Mouse (Mus musculus): ENCODE measurements at regions not wholly inside any gene's neighbourhood (a gene's known extent, or its start where the extent isn't known, plus 50 kb on each side); places are given as distances from the start of the nearest gene placed in this dataset.

- DNase-seq (ENCODE audit: low read depth) = no peak
- no peak for TF ChIP-seq POLR2A (IDR thresholded peaks at IDR 0.05; ENCODE audit: borderline replicate concordance, extremely low read depth, insufficient read depth, insufficient read length, poor library complexity, severe bottlenecking)
- no peak for TF ChIP-seq CTCF (IDR thresholded peaks at IDR 0.05; ENCODE audit: borderline replicate concordance, extremely low read depth, insufficient read depth, insufficient read length)
Observed at GRCm38 (mm10) chr8:126831312-126832162, 114.1 kb downstream of the Tomm20 start.

- no peak for DNase-seq (ENCODE audit: low read depth)
- TF ChIP-seq POLR2A (IDR thresholded peaks at IDR 0.05; ENCODE audit: borderline replicate concordance, extremely low read depth, insufficient read depth, insufficient read length, poor library complexity, severe bottlenecking) (no peak), CTCF (IDR thresholded peaks at IDR 0.05; ENCODE audit: borderline replicate concordance, extremely low read depth, insufficient read depth, insufficient read length) (no peak)
Observed at GRCm38 (mm10) chr8:126830242-126830530, 115.5 kb downstream of the Tomm20 start.

- TF ChIP-seq CTCF (IDR thresholded peaks at IDR 0.05; ENCODE audit: borderline replicate concordance, extremely low read depth, insufficient read depth, insufficient read length) = no peak
- TF ChIP-seq POLR2A (IDR thresholded peaks at IDR 0.05; ENCODE audit: borderline replicate concordance, extremely low read depth, insufficient read depth, insufficient read length, poor library complexity, severe bottlenecking) = no peak
- DNase-seq (ENCODE audit: low read depth) = peak; percentile 35
Observed at GRCm38 (mm10) chr8:126829376-126830241, 116.0 kb downstream of the Tomm20 start.

- no peak for TF ChIP-seq POLR2A (IDR thresholded peaks at IDR 0.05; ENCODE audit: borderline replicate concordance, extremely low read depth, insufficient read depth, insufficient read length, poor library complexity, severe bottlenecking)
- DNase-seq (ENCODE audit: low read depth) = no peak
Observed at GRCm38 (mm10) chr8:126827681-126828383, 117.8 kb downstream of the Tomm20 start.

- no peak for TF ChIP-seq POLR2A (IDR thresholded peaks at IDR 0.05; ENCODE audit: borderline replicate concordance, extremely low read depth, insufficient read depth, insufficient read length, poor library complexity, severe bottlenecking)
- no peak for TF ChIP-seq CTCF (IDR thresholded peaks at IDR 0.05; ENCODE audit: borderline replicate concordance, extremely low read depth, insufficient read depth, insufficient read length)
Observed at GRCm38 (mm10) chr8:126826328-126827285, 119.0 kb downstream of the Tomm20 start.

GRCm38 (mm10) chr8:126825877-126826276 lies 119.8 kb downstream of the Tomm20 start:
- TF ChIP-seq CTCF (IDR thresholded peaks at IDR 0.05; ENCODE audit: borderline replicate concordance, extremely low read depth, insufficient read depth, insufficient read length) (no peak), POLR2A (IDR thresholded peaks at IDR 0.05; ENCODE audit: borderline replicate concordance, extremely low read depth, insufficient read depth, insufficient read length, poor library complexity, severe bottlenecking) (no peak)
- peak; percentile 89 for DNase-seq (ENCODE audit: low read depth)

More at GRCm38 (mm10) chr8:126826328-126827285, 119.0 kb downstream of the Tomm20 start:
- peak; percentile 94 for DNase-seq (ENCODE audit: low read depth)

- TF ChIP-seq POLR2A (IDR thresholded peaks at IDR 0.05; ENCODE audit: borderline replicate concordance, extremely low read depth, insufficient read depth, insufficient read length, poor library complexity, severe bottlenecking) (no peak), CTCF (IDR thresholded peaks at IDR 0.05; ENCODE audit: borderline replicate concordance, extremely low read depth, insufficient read depth, insufficient read length) (no peak)
- peak; percentile 75 for DNase-seq (ENCODE audit: low read depth)
Observed at GRCm38 (mm10) chr8:126824575-126825208, 121.0 kb downstream of the Tomm20 start.

GRCm38 (mm10) chr8:126822269-126822668 lies 123.4 kb downstream of the Tomm20 start:
- DNase-seq (ENCODE audit: low read depth) = no peak
- no peak for TF ChIP-seq CTCF (IDR thresholded peaks at IDR 0.05; ENCODE audit: borderline replicate concordance, extremely low read depth, insufficient read depth, insufficient read length)
- no peak for TF ChIP-seq POLR2A (IDR thresholded peaks at IDR 0.05; ENCODE audit: borderline replicate concordance, extremely low read depth, insufficient read depth, insufficient read length, poor library complexity, severe bottlenecking)

GRCm38 (mm10) chr8:126821279-126821678 lies 124.4 kb downstream of the Tomm20 start:
- DNase-seq (ENCODE audit: low read depth) = no peak
- TF ChIP-seq CTCF (IDR thresholded peaks at IDR 0.05; ENCODE audit: borderline replicate concordance, extremely low read depth, insufficient read depth, insufficient read length) = no peak

- TF ChIP-seq POLR2A (IDR thresholded peaks at IDR 0.05; ENCODE audit: borderline replicate concordance, extremely low read depth, insufficient read depth, insufficient read length, poor library complexity, severe bottlenecking) = no peak
- no peak for TF ChIP-seq CTCF (IDR thresholded peaks at IDR 0.05; ENCODE audit: borderline replicate concordance, extremely low read depth, insufficient read depth, insufficient read length)
- DNase-seq (ENCODE audit: low read depth) = no peak
Observed at GRCm38 (mm10) chr8:126820502-126820901, 125.1 kb downstream of the Tomm20 start.
